Mouse (Mus musculus): Measurements from ENCODE around the gene Trim9.

Trim9 gene

GRCm38 (mm10) chr12:70347202-70347841, at the start of gene Trim9:
TSS of gene Trim9 (minus strand) at chr12:70347614.
- peak; percentile 95 for ATAC-seq (ENCODE audit: insufficient number of reproducible peaks, low FRiP score, low TSS enrichment)

- no peak for ATAC-seq (ENCODE audit: insufficient number of reproducible peaks, low FRiP score, low TSS enrichment)
Measured at GRCm38 (mm10) chr12:70395061-70395460, 47.6 kb upstream of the Trim9 start.

- ATAC-seq (ENCODE audit: insufficient number of reproducible peaks, low FRiP score, low TSS enrichment), result peak; percentile 98
Measured at GRCm38 (mm10) chr12:70391236-70391635, 43.8 kb upstream of the Trim9 start.

GRCm38 (mm10) chr12:70374976-70375375, 27.6 kb upstream of the Trim9 start:
- no peak for ATAC-seq (ENCODE audit: insufficient number of reproducible peaks, low FRiP score, low TSS enrichment)

GRCm38 (mm10) chr12:70372874-70373273, 25.5 kb upstream of the Trim9 start:
- no peak for ATAC-seq (ENCODE audit: insufficient number of reproducible peaks, low FRiP score, low TSS enrichment)

GRCm38 (mm10) chr12:70369348-70369747, 21.9 kb upstream of the Trim9 start:
- ATAC-seq (ENCODE audit: insufficient number of reproducible peaks, low FRiP score, low TSS enrichment), result no peak

GRCm38 (mm10) chr12:70368820-70369219, 21.4 kb upstream of the Trim9 start:
- no peak for ATAC-seq (ENCODE audit: insufficient number of reproducible peaks, low FRiP score, low TSS enrichment)

- ATAC-seq (ENCODE audit: insufficient number of reproducible peaks, low FRiP score, low TSS enrichment), result peak; percentile 90
Measured at GRCm38 (mm10) chr12:70367326-70368248, 20.2 kb upstream of the Trim9 start.

GRCm38 (mm10) chr12:70363016-70363415, 15.6 kb upstream of the Trim9 start:
- ATAC-seq (ENCODE audit: insufficient number of reproducible peaks, low FRiP score, low TSS enrichment), result no peak

- ATAC-seq (ENCODE audit: insufficient number of reproducible peaks, low FRiP score, low TSS enrichment), result no peak
Measured at GRCm38 (mm10) chr12:70360276-70360675, 12.9 kb upstream of the Trim9 start.

- no peak for ATAC-seq (ENCODE audit: insufficient number of reproducible peaks, low FRiP score, low TSS enrichment)
Measured at GRCm38 (mm10) chr12:70359443-70359842, 12.0 kb upstream of the Trim9 start.

- ATAC-seq (ENCODE audit: insufficient number of reproducible peaks, low FRiP score, low TSS enrichment), result no peak
Measured at GRCm38 (mm10) chr12:70354926-70355325, 7.5 kb upstream of the Trim9 start.

GRCm38 (mm10) chr12:70350490-70350889, 3.1 kb upstream of the Trim9 start:
- ATAC-seq (ENCODE audit: insufficient number of reproducible peaks, low FRiP score, low TSS enrichment), result no peak

GRCm38 (mm10) chr12:70349788-70350187, 2.4 kb upstream of the Trim9 start:
- ATAC-seq (ENCODE audit: insufficient number of reproducible peaks, low FRiP score, low TSS enrichment), result no peak

- no peak for ATAC-seq (ENCODE audit: insufficient number of reproducible peaks, low FRiP score, low TSS enrichment)
Measured at GRCm38 (mm10) chr12:70348026-70348425, 612 bp upstream of the Trim9 start.

- peak; percentile 62 for ATAC-seq (ENCODE audit: insufficient number of reproducible peaks, low FRiP score, low TSS enrichment)
Measured at GRCm38 (mm10) chr12:70346139-70347026, 1.0 kb downstream of the Trim9 start.

- no peak; the same call in 1 of the 2 replicates for ATAC-seq (ENCODE audit: insufficient number of reproducible peaks, low FRiP score, low TSS enrichment)
Measured at GRCm38 (mm10) chr12:70345531-70346138, 1.8 kb downstream of the Trim9 start.

GRCm38 (mm10) chr12:70335176-70335575, 12.2 kb downstream of the Trim9 start:
- ATAC-seq (ENCODE audit: insufficient number of reproducible peaks, low FRiP score, low TSS enrichment), result no peak; the same call in 1 of the 2 replicates

GRCm38 (mm10) chr12:70333253-70333805, 14.1 kb downstream of the Trim9 start:
- no peak for ATAC-seq (ENCODE audit: insufficient number of reproducible peaks, low FRiP score, low TSS enrichment)

- no peak for ATAC-seq (ENCODE audit: insufficient number of reproducible peaks, low FRiP score, low TSS enrichment)
Measured at GRCm38 (mm10) chr12:70329059-70329458, 18.4 kb downstream of the Trim9 start.

Data from cerebellum, adult (tissue).